Mouse (Mus musculus) cerebellum, adult 2 months (tissue): ENCODE data around the gene Acot1. TPM values are rescaled to one million over a fixed set of nuclear protein-coding genes. Genes with fewer than 3 reads are reported as not detected.
"Not testable (repeated sequence)": the region's sequence is repeated elsewhere in the genome, so short reads cannot be mapped to it uniquely, and the experiment has no call there.

Experiments used
- DNase-seq, 2 experiments: peaks; one replicate each; pipeline ENCODE4 v3.0.0; 2021
- H3K27ac ChIP-seq: fragments of 200-500 bp; 2 replicates; pipeline ENCODE4 v1.5.1; 2012; ENCODE audit warnings: low read length, control low read depth, inconsistent platforms; ENCODE audit not compliant: insufficient read depth
- H3K27me3 ChIP-seq: fragments of 200-500 bp; 2 replicates; pipeline ENCODE4 v1.6.1; 2012; ENCODE audit warnings: inconsistent platforms, mild to moderate bottlenecking, low read length, moderate library complexity; ENCODE audit not compliant: control insufficient read depth, insufficient read depth
- H3K4me1 ChIP-seq: fragments of 200-500 bp; 2 replicates; pipeline ENCODE4 v1.6.1; 2011; ENCODE audit warnings: low read length; ENCODE audit not compliant: control insufficient read depth, insufficient read depth
- H3K4me3 ChIP-seq: fragments of 200-500 bp; replicated peaks from 2 replicates; pipeline ENCODE3; 2011; ENCODE audit warnings: mild to moderate bottlenecking, low read depth, low read length, control low read depth; ENCODE audit not compliant: insufficient read depth
- CTCF ChIP-seq: fragments of 200-500 bp; IDR thresholded peaks from 2 replicates; pipeline ENCODE4 v1.5.1; 2011; ENCODE audit warnings: low read depth, mild to moderate bottlenecking, control low read depth, low read length, moderate library complexity, borderline replicate concordance; ENCODE audit not compliant: insufficient read depth
- POLR2A ChIP-seq: fragments of 200-500 bp; IDR thresholded peaks from 2 replicates; pipeline ENCODE4 v1.6.1; 2011; ENCODE audit warnings: low read length, control low read depth, borderline replicate concordance; ENCODE audit not compliant: insufficient read depth
- WGBS: fragments of 180-500 bp; shearing (Covaris S2); methylation state at CpG from one replicate; pipeline ENCODE4 v1.1.7; 2018; 5-methylcytosine and 5-hydroxymethylcytosine counted together
- polyA plus RNA-seq: library from polyadenylated mRNA; depleted of rRNA; stranded (reverse); fragments of >200 nt; gene quantifications from 2 replicates; pipeline ENCODE4 v1.2.3, GENCODE M21; 2012

Gene Acot1
- polyA plus RNA-seq, 1 experiment: 18.2 TPM

DNA sequence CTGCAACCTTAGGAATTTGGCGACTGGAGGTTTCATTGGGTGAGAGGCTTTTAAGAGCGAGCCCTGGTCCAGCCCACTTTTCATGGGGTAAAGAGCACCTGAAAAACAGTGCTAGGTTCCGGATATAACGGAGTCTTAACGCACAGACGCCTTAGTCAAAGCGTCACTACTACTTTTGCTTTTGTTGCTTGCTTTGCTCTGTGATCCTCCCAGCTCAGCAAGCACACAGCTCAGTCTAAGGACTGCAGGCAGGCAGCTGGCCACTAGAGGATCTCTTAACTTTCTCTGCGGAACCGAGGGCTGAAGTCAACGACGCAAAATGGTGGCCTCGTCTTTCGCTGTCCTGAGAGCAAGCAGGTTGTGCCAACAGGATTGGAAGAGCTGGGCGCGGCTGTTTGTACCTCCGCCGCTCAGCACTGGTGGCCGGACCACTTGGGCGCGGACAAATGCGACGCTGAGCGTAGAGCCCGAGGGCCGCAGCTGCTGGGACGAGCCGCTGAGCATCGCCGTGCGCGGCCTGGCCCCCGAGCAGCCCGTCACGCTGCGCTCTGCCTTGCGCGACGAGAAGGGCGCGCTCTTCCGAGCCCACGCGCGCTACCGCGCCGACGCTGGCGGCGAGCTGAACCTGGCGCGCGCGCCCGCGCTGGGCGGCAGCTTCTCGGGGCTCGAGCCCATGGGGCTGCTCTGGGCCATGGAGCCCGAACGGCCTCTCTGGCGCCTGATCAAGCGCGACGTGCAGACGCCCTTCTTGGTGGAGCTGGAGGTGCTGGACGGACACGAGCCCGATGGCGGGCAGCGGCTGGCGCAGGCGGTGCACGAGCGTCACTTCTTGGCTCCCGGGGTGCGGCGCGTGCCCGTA lies 21.5 kb upstream of the Acot1 start, which contains the start of gene Acot2:
Gene Acot2 (plus strand): TSS at position 279 of the 859 bp plus-strand sequence.
- Histone ChIP-seq H3K4me3 (peak within 1 kb of the TSS; percentile 89), H3K27ac (peak within 1 kb of the TSS; percentile 75), H3K4me1 (no peaks in the 10 kb centered on the region), H3K27me3 (no peaks in the 10 kb centered on the region)
- peak; percentile 79 to 81 for DNase-seq
- peak; percentile 51 for TF ChIP-seq CTCF
- TF ChIP-seq POLR2A: peak; percentile 48; the same call in 1 of the 2 replicates
- WGBS: under 1% methylated on average over 80 of the region's 80 CpGs

- DNase-seq: no peak
- 62% methylated on average over 4 of the region's 4 CpGs for WGBS
- Histone ChIP-seq H3K4me1 (no peaks in the 10 kb centered on the region), H3K27ac (peak overlapping the region; percentile 75; the same call in 1 of the 2 replicates), H3K4me3 (peak overlapping the region; percentile 89), H3K27me3 (no peaks in the 10 kb centered on the region)
- TF ChIP-seq POLR2A: no peak
- TF ChIP-seq CTCF: no peak
These were observed 20.8 kb upstream of the Acot1 start for GRCm38 (mm10) chr12:83988483-83988882.

DNA sequence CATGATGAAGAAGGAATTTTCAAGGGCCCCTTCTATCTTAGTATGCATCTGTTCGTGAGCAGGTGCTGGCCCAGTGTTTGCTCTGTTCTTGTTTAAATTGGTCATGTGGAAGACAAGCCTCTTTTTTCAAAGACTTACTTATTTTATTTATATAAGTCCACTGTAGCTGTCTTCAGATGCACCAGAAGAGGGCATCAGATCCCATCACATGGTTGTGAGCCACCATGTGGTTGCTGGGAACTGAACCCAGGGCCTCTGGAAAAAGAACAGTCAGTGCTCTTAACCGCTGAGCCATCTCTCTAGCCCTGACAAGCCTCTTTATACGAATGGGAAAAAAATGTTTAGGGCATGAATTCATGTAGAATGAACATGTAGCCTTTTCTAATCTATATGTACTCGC lies 19.9 kb upstream of the Acot1 start:
- TF ChIP-seq POLR2A: no peak
- no peaks in the 10 kb centered on the region for H3K27me3 ChIP-seq
- no peak overlapping the region for H3K4me3 ChIP-seq
- 100% methylated on average over 4 of the region's 4 CpGs for WGBS
- no peak for DNase-seq
- H3K27ac ChIP-seq: no peak overlapping the region
- no peaks in the 10 kb centered on the region for H3K4me1 ChIP-seq

- 59% methylated on average over 2 of the region's 2 CpGs for WGBS
- H3K27me3 ChIP-seq: no peaks in the 10 kb centered on the region
These were observed 12.1 kb upstream of the Acot1 start for GRCm38 (mm10) chr12:83997221-83997620.

DNA sequence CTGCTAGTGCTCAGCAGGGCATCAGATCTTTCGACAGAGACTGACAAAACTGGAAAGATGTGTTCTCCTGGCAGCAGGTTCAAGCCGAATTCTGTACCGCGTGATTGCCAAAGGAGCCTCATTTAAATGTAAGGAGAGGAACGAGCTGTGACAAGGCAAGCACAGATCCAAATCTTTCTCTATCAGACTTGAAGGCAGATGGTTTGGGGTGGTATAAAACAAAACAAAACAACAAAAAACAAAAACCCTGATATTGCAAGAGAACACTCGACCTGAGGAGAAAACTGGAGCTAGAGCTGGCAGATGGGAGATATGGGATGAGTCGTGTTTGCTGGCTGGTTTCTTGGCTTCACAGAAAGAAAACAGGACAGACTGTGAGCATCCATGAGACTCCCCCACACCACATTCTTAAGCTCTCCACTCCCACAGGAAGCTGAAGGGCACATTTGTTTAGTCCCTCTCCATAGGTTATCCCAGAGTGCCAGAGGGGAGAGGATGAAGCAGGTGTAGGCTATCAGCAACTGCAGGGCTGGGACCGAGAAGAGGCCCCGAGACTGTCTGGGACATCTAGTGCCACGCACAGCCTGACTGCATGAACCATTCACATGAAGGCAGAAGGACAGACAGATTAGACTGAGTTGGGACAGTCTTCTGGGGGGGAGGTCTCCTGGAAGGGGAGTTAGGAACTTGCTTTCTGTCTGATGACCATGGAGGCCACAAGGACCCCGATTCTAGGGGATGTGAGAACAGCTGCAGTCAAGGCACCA lies 10.8 kb upstream of the Acot1 start:
- no peak for DNase-seq
- no peak overlapping the region for H3K4me3 ChIP-seq
- TF ChIP-seq POLR2A (no peak), CTCF (no peak)
- no peaks in the 10 kb centered on the region for H3K4me1 ChIP-seq
- 27% methylated on average over 11 of the region's 11 CpGs for WGBS
- H3K27me3 ChIP-seq: no peaks in the 10 kb centered on the region
- no peak overlapping the region for H3K27ac ChIP-seq

More at GRCm38 (mm10) chr12:83997221-83997620, 12.1 kb upstream of the Acot1 start:
- Histone ChIP-seq H3K4me1 (no peaks in the 10 kb centered on the region), H3K27ac (no peak overlapping the region), H3K4me3 (no peak overlapping the region)
- TF ChIP-seq POLR2A (no peak), CTCF (no peak)
- no peak for DNase-seq

DNA sequence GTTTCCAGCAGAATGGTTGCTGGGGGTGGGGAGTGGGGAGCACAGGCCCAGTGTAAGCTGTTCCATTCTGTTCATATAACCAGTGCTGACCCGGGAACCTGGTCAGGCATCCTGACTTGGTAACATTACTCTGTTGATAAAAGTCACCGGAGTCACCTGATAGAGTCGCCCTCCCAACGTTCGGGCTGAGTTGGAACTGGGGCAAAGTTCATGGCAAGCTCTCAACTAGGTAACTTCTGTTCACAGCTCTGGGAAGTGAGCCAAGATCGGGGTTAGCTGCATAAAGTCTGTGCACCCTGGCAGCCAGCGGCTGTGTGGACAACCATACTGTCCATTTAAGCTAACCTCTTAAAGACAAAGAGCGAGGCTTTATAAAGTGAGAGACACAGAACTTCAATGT lies 10.1 kb upstream of the Acot1 start:
- not testable (repeated sequence) for H3K27me3 ChIP-seq, H3K4me3 ChIP-seq, DNase-seq, H3K4me1 ChIP-seq, H3K27ac ChIP-seq
- WGBS: 52% methylated on average over 8 of the region's 8 CpGs

GRCm38 (mm10) chr12:84000418-84000817 lies 8.9 kb upstream of the Acot1 start:
- 96% methylated on average over 3 of the region's 3 CpGs for WGBS
- no peak for DNase-seq
- no peaks in the 10 kb centered on the region for H3K27me3 ChIP-seq

DNA sequence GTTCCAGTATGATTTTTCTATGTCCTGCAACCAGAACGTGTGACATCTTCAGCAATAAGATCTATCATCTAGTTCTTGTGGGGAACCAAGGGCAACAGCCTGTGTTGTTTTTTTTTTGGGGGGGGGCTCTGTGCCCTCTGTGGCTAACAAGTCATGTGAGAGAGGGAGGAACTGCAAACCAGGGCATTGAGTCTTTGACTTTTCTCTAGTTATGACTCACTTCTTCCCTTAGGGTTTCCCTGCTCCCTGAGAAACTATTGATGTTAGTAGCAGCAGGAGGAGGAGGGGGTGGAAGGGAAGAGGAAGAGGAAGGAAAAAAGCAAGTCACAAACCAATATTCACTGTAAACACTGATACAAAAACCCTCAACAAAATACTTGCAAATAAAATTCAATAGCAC lies 5.4 kb upstream of the Acot1 start:
- TF ChIP-seq POLR2A (no peak), CTCF (no peak)
- 88% methylated on average over 1 of the region's 1 CpGs for WGBS

More at GRCm38 (mm10) chr12:84000418-84000817, 8.9 kb upstream of the Acot1 start:
- TF ChIP-seq CTCF (no peak), POLR2A (no peak)
- H3K4me1 ChIP-seq: no peaks in the 10 kb centered on the region
- H3K27ac ChIP-seq: no peak overlapping the region
- no peak overlapping the region for H3K4me3 ChIP-seq

More for the DNA sequence above, 5.4 kb upstream of the Acot1 start:
- DNase-seq: no peak
- Histone ChIP-seq H3K4me1 (no peaks in the 10 kb centered on the region), H3K27ac (no peak overlapping the region), H3K4me3 (no peak overlapping the region), H3K27me3 (no peaks in the 10 kb centered on the region)
